Mouse (Mus musculus) CD4-positive naive resting alpha-beta T cell, adult 57 days (primary cell): Measurements from ENCODE around the gene Spint3. TPM values are rescaled to one million over a fixed set of nuclear protein-coding genes. Genes with fewer than 3 reads are reported as not detected.

Source experiments
- total RNA-seq: library from RNA; stranded (reverse); gene quantifications from one replicate; pipeline ENCODE4 v1.2.4, GENCODE M21; 2023

The Spint3 gene
- total RNA-seq, result not detected

DNA sequence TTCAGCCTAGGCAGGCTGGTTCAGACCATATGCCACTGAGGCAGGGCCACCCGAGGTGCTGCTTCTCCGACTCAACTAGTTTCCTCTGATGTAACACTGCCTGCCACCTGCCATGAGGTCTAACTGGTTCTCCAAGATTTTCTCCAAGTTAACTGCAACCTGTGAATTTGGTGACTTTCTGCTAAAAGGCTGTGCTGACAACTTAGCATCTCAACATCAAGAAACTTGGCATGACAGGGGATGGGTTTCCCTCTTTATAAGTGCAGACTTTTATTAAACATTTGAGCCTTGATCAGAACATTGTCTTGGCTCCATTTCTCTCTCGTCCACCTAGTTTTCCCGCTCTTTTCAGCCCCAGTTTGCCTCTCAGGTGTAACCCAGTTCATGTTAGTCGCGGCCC, at the start of gene Spint3:
TSS of gene Spint3 (minus strand) at position 101 of the 400 bp plus-strand sequence.

DNA sequence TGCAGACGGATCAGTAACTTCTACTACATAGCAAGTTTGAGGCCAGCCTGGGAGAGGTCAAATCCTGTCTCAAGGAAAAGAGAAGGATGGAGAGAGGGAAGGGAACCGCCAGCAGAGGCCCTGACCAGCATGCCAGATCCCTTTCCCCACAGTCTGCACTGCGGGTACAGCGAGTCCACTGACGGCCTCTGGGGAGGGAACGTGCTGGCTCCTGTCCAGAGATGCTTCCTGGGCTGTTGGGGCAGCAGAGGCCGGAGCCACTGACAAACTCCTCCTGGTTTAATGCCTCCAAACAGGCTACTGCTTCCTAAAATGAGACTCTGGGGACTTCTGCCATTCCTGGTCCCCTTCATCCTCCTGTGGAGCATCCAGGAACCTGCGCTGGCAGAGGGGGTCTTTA, 40.2 kb upstream of the Spint3 start, which contains the start of the genes Wfdc6b and Wfdc8:
TSS of gene Wfdc6b (plus strand) at position 52 of the 400 bp plus-strand sequence.
TSS of gene Wfdc8 (minus strand) at position 156 of the 400 bp plus-strand sequence.

DNA sequence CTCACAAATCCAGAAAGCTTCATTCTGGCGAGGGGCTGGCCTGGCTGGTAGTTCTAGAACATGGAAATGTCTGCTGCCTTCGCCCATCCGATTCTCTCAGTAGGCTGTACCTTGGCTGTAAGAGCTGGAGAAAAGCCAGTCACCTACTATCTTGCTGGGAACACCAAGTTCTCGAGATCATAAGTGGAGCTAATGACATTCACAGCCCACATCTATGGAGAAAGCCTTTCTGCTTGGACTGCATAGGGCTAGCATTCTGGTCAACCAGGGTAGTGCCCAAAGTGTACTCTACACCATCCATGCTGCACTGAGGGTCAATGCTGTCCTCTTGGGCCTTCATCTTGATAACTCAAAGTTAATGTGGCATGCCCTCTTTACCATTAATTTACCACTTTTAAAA, 20.2 kb upstream of the Spint3 start, which contains the start of gene Eppin:
TSS of gene Eppin (minus strand) at position 101 of the 400 bp plus-strand sequence.

DNA sequence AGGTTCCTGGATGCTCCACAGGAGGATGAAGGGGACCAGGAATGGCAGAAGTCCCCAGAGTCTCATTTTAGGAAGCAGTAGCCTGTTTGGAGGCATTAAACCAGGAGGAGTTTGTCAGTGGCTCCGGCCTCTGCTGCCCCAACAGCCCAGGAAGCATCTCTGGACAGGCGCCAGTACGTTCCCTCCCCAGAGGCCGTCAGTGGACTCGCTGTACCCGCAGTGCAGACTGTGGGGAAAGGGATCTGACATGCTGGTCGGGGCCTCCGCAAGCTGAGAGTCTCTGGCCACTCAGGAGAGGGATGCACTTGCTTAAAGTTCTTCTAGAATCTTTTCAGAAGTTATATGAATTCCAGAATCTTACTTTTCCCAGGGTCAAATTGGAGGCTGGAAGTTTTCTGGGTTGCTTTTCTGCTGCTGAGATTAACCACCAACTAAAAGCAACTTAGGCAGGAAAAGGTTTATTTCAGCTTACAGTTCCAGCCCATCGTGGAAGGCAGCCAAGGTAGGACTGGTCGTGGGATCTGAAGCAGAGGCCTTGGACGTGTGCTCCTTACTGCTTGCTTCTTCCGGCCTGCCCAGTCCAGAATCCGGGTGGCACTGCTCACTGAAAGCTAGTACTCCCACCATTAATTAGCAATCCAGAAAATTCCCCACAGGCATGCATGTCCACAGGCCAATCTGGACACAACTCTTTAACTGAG, 11.9 kb upstream of the Spint3 start, which contains the start of gene Wfdc6a:
TSS of gene Wfdc6a (minus strand) at position 423 of the 701 bp plus-strand sequence.

DNA sequence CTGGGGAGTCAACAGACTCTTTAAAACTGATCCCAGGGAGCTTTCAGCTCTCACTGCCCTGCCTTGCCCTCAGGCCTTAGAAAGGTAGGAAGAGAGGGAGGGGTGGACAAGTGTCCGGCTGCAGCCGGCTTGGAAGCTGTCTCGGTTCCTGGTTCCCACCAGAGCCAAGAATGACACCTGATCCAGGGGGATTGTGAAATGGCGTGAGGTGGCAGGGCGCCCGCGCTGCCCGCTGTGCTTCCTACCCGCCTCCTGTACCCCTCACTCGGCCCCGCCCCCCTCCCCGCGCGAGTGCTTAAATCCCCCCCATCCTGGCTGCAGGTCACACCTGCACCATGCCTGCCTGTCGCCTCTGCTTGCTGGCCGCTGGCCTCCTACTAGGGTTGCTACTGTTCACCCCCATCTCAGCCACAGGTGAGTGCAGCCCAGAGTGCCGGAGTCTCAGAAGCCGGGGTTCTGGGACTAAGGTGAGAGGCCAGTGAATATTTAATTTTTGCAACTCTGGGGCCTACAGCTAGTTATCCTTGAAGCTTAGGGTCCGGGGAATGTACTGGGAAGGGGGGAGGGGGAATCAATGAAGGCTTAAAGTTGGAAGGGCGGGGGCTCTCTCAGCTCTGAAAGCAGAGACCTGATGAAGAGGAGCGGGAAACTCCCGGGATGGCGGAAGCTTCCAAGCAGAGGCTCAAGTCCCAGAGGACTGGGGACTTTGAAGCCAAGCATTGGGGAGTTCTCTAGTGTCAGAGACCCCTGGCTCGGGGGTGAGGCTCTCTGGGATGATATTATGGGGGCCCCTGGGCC, 10.7 kb downstream of the Spint3 start, which contains the start of gene Wfdc2:
TSS of gene Wfdc2 (plus strand) at position 23 of the 798 bp plus-strand sequence.

Other genes with a start within 250 kb of the Spint3 start
- gene Svs5, start 240.7 kb downstream of the Spint3 start, total RNA-seq, result not detected
- 15.5 TPM for gene Slpi, start 184.4 kb downstream of the Spint3 start, total RNA-seq
- gene Rbpjl, start 170.3 kb downstream of the Spint3 start, total RNA-seq, result not detected
- gene Matn4, start 168.3 kb downstream of the Spint3 start, total RNA-seq, result 0.65 TPM
- 7.3 TPM for gene Sdc4, start 129.6 kb downstream of the Spint3 start, total RNA-seq
- gene Sys1, start 116.5 kb downstream of the Spint3 start, total RNA-seq, result 49.4 TPM
- 4.0 TPM for gene Gm20458, start 112.5 kb downstream of the Spint3 start, total RNA-seq
- gene Trp53tg5, start 99.7 kb downstream of the Spint3 start, total RNA-seq, result not detected
- 3.6 TPM for gene Dbndd2, start 87.4 kb downstream of the Spint3 start, total RNA-seq
- gene Pigt, start 75.9 kb downstream of the Spint3 start, total RNA-seq, result 61.4 TPM
- 1.9 TPM for gene Wfdc2, start 11.0 kb downstream of the Spint3 start, total RNA-seq
- gene Wfdc6a, start 12.0 kb upstream of the Spint3 start, total RNA-seq, result not detected
- gene Eppin, start 20.1 kb upstream of the Spint3 start, total RNA-seq, result not detected
- gene Wfdc6b, start 40.1 kb upstream of the Spint3 start, total RNA-seq, result not detected
- not detected for gene Wfdc8, start 40.2 kb upstream of the Spint3 start, total RNA-seq
- gene Wfdc16, start 65.3 kb upstream of the Spint3 start, total RNA-seq, result not detected
- gene Wfdc10, start 82.6 kb upstream of the Spint3 start, total RNA-seq, result not detected
- not detected for gene Wfdc9, start 83.1 kb upstream of the Spint3 start, total RNA-seq
- gene Wfdc11, start 100.6 kb upstream of the Spint3 start, total RNA-seq, result not detected
- gene Wfdc13, start 111.6 kb upstream of the Spint3 start, total RNA-seq, result not detected
- gene Spint4, start 125.0 kb upstream of the Spint3 start, total RNA-seq, result not detected
- gene Spint5, start 141.8 kb upstream of the Spint3 start, total RNA-seq, result not detected
- gene Wfdc3, start 172.5 kb upstream of the Spint3 start, total RNA-seq, result 0.35 TPM
- 46.4 TPM for gene Dnttip1, start 172.5 kb upstream of the Spint3 start, total RNA-seq
- gene Ube2c, start 196.4 kb upstream of the Spint3 start, total RNA-seq, result 1.9 TPM
- gene Tnnc2, start 206.5 kb upstream of the Spint3 start, total RNA-seq, result not detected
- gene Snx21, start 212.4 kb upstream of the Spint3 start, total RNA-seq, result 0.65 TPM
- 39.4 TPM for gene Acot8, start 231.4 kb upstream of the Spint3 start, total RNA-seq
- 3.0 TPM for gene Zswim3, start 231.6 kb upstream of the Spint3 start, total RNA-seq
- gene Zswim1, start 249.2 kb upstream of the Spint3 start, total RNA-seq, result 11.9 TPM